Mouse (Mus musculus) spleen, adult 2 months (tissue): Measurements from ENCODE around the gene Figla. TPM values are rescaled to one million over a fixed set of nuclear protein-coding genes. Genes with fewer than 3 reads are reported as not detected.
A peak's percentile ranks its signal among the peaks of the same experiment; 100 is the strongest.
"Not testable (repeated sequence)": the region's sequence is repeated elsewhere in the genome, so short reads cannot be mapped to it uniquely, and the experiment has no call there.

Experiments
- DNase-seq, 2 experiments: peaks; one replicate each; pipeline versions ENCODE4 v3.0.0 to v3.0.0-alpha.2; 2012 to 2021; ENCODE audit warnings: low spot score in 2 of 2, low read depth in 1 of 2
- H3K27ac ChIP-seq: fragments of 200-500 bp; 2 replicates; pipeline ENCODE4 v1.5.1; 2012; ENCODE audit warnings: low read length, inconsistent platforms; ENCODE audit not compliant: insufficient read depth
- H3K27me3 ChIP-seq: fragments of 200-500 bp; 2 replicates; pipeline ENCODE4 v1.6.1; 2012; ENCODE audit warnings: mild to moderate bottlenecking, moderate library complexity, low read length, inconsistent platforms; ENCODE audit not compliant: control insufficient read depth, insufficient read depth
- H3K36me3 ChIP-seq: fragments of 200-500 bp; 2 replicates; pipeline ENCODE4 v1.6.1; 2012; ENCODE audit warnings: mild to moderate bottlenecking, low read length, inconsistent platforms; ENCODE audit not compliant: control insufficient read depth, insufficient read depth
- H3K4me1 ChIP-seq: fragments of 200-500 bp; 2 replicates; pipeline ENCODE4 v1.6.1; 2011; ENCODE audit warnings: inconsistent platforms; ENCODE audit not compliant: control insufficient read depth, insufficient read depth, insufficient read length
- H3K4me3 ChIP-seq: fragments of 200-500 bp; 2 replicates; pipeline ENCODE4 v1.5.1; 2011; ENCODE audit warnings: mild to moderate bottlenecking, inconsistent platforms; ENCODE audit not compliant: insufficient read depth, insufficient read length; ENCODE audit errors: extremely low read depth
- CTCF ChIP-seq: fragments of 200-500 bp; IDR thresholded peaks from 2 replicates; pipeline ENCODE4 v1.5.1; 2011; ENCODE audit warnings: mild to moderate bottlenecking, inconsistent platforms; ENCODE audit not compliant: insufficient read depth, insufficient read length, insufficient replicate concordance; ENCODE audit errors: extremely low read depth
- POLR2A ChIP-seq: fragments of 200-500 bp; IDR thresholded peaks from 2 replicates; pipeline ENCODE4 v1.6.1; 2011; ENCODE audit warnings: low read depth, low read length, inconsistent platforms
- WGBS: fragments of 180-500 bp; shearing (Covaris S2); methylation state at CpG from one replicate; pipeline ENCODE4 v1.1.7; 2018; 5-methylcytosine and 5-hydroxymethylcytosine counted together
- polyA plus RNA-seq: library from polyadenylated mRNA; depleted of rRNA; stranded (reverse); fragments of >200 nt; gene quantifications from 2 replicates; pipeline ENCODE4 v1.2.3, GENCODE M21; 2012

Figla gene
- polyA plus RNA-seq, 1 experiment: not detected

- peaks cover 4% of the 10 kb centered on the region for H3K4me1 ChIP-seq
- H3K36me3 ChIP-seq: no peaks in the 10 kb centered on the region
- WGBS: 69% methylated on average over 5 of the region's 5 CpGs
- H3K27ac ChIP-seq: peak overlapping the region; percentile 38
- no peak for TF ChIP-seq CTCF
- TF ChIP-seq POLR2A: no peak
- H3K27me3 ChIP-seq: no peaks in the 10 kb centered on the region
- no peak overlapping the region for H3K4me3 ChIP-seq
- peak in 1 of 2 experiments; percentile 22 for DNase-seq
Observed at GRCm38 (mm10) chr6:85976242-85976641, 39.7 kb upstream of the Figla start.

DNA sequence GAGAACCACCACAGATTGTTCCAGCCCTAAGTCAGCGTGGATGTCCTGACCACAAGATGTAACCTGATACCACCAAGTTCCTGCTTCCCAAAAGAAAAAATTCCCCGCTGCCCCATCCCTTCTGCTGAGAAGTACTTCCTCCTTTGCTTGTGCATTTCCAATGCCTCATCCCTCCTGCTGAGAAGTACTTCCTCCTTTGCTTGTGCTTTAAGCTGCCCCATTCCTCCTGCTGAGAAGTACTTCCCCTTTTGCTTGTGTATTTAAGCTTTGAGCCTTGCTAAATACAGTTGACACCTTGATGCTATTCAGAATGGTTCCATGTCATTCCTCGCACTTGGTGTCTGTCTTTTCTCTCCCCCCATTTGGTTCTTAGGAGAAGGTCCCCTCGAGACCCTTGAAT is 37.2 kb upstream of the Figla start:
- H3K4me3 ChIP-seq, H3K27me3 ChIP-seq, H3K36me3 ChIP-seq, H3K4me1 ChIP-seq, H3K27ac ChIP-seq: not testable (repeated sequence)
- DNase-seq: peak in 1 of 2 experiments; percentile 28
- WGBS: 79% methylated on average over 4 of the region's 4 CpGs

GRCm38 (mm10) chr6:85984351-85984750 is 31.6 kb upstream of the Figla start:
- WGBS: 82% methylated on average over 8 of the region's 8 CpGs
- no peak for DNase-seq
- H3K27ac ChIP-seq: no peak overlapping the region
- no peaks in the 10 kb centered on the region for H3K4me1 ChIP-seq
- H3K4me3 ChIP-seq: no peak overlapping the region
- TF ChIP-seq CTCF: no peak
- no peak for TF ChIP-seq POLR2A
- no peaks in the 10 kb centered on the region for H3K36me3 ChIP-seq
- H3K27me3 ChIP-seq: no peaks in the 10 kb centered on the region

DNA sequence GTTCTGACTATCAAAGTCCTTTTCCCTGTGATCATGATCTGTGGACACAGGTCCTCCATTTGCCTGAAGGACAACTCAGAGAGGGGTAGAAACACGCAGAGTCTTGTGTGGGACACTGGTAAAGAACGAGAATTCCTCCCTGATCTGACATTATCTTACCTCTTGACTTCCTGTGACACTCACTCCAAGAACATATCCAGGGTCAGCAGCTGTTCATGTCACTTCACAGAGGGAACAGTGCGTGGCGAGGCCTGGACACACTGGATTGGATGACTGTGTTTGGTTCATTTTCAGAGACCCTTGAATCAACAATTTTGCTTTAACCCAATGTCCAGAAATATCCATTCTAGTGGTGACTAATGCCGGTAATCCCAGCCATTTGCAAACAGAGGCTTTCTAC is 26.4 kb upstream of the Figla start:
- not testable (repeated sequence) for H3K4me1 ChIP-seq, H3K27me3 ChIP-seq, H3K4me3 ChIP-seq, H3K36me3 ChIP-seq, DNase-seq, H3K27ac ChIP-seq
- WGBS: 82% methylated on average over 5 of the region's 5 CpGs

- H3K4me3 ChIP-seq, H3K36me3 ChIP-seq, H3K4me1 ChIP-seq, H3K27me3 ChIP-seq, DNase-seq, H3K27ac ChIP-seq: not testable (repeated sequence)
- 85% methylated on average over 5 of the region's 5 CpGs for WGBS
Observed at GRCm38 (mm10) chr6:85990774-85991173, 25.2 kb upstream of the Figla start.

GRCm38 (mm10) chr6:86003405-86003925 is 12.5 kb upstream of the Figla start:
- WGBS: 82% methylated on average over 18 of the region's 18 CpGs
- Histone ChIP-seq H3K4me3 (no peak overlapping the region), H3K27me3 (no peaks in the 10 kb centered on the region), H3K4me1 (no peaks in the 10 kb centered on the region; the same call in 1 of the 2 replicates), H3K27ac (no peak overlapping the region), H3K36me3 (no peaks in the 10 kb centered on the region)
- no peak for DNase-seq
- TF ChIP-seq POLR2A (no peak), CTCF (peak; percentile 19; the same call in 1 of the 2 replicates)

GRCm38 (mm10) chr6:86004271-86005148 is 11.5 kb upstream of the Figla start:
- no peak overlapping the region for H3K4me3 ChIP-seq
- 12% methylated on average over 18 of the region's 18 CpGs for WGBS

More at GRCm38 (mm10) chr6:86004271-86005148, 11.5 kb upstream of the Figla start:
- peak; percentile 94 for TF ChIP-seq CTCF
- TF ChIP-seq POLR2A: no peak
- Histone ChIP-seq H3K36me3 (no peaks in the 10 kb centered on the region), H3K4me1 (no peaks in the 10 kb centered on the region; the same call in 1 of the 2 replicates), H3K27me3 (no peaks in the 10 kb centered on the region), H3K27ac (no peak overlapping the region)
- DNase-seq: peak; percentile 69 to 74
